Mouse (Mus musculus) small intestine, adult 2 months (tissue): ENCODE data around the gene Cdh13. TPM values are rescaled to one million over a fixed set of nuclear protein-coding genes. Genes with fewer than 3 reads are reported as not detected.

Experiments
- H3K27ac ChIP-seq: fragments of 200-500 bp; 2 replicates; pipeline ENCODE4 v1.5.1; 2012; ENCODE audit warnings: low read depth, low read length, control low read depth, inconsistent platforms; ENCODE audit not compliant: insufficient read depth
- H3K27me3 ChIP-seq: fragments of 200-500 bp; 2 replicates; pipeline ENCODE4 v1.6.1; 2012; ENCODE audit warnings: mild to moderate bottlenecking, moderate library complexity, low read length, inconsistent platforms; ENCODE audit not compliant: control insufficient read depth, insufficient read depth
- H3K36me3 ChIP-seq: fragments of 200-500 bp; 2 replicates; pipeline ENCODE4 v1.6.1; 2012; ENCODE audit warnings: mild to moderate bottlenecking, low read length, control low read depth, inconsistent platforms; ENCODE audit not compliant: control insufficient read depth, insufficient read depth
- H3K4me1 ChIP-seq: fragments of 200-500 bp; 2 replicates; pipeline ENCODE4 v1.6.1; 2012; ENCODE audit warnings: low read length, inconsistent platforms, mixed read lengths; ENCODE audit not compliant: control insufficient read depth, insufficient read depth, insufficient read length
- H3K4me3 ChIP-seq: fragments of 200-500 bp; 2 replicates; pipeline ENCODE4 v1.5.1; 2012; ENCODE audit warnings: low read depth, mild to moderate bottlenecking, control low read depth, inconsistent platforms, low read length, moderate library complexity
- CTCF ChIP-seq: fragments of 200-500 bp; IDR thresholded peaks from 2 replicates; pipeline ENCODE4 v1.5.1; 2012; ENCODE audit warnings: low read depth, mild to moderate bottlenecking, control low read depth, inconsistent platforms, low read length, moderate library complexity, mixed read lengths; ENCODE audit not compliant: insufficient replicate concordance, insufficient read length; ENCODE audit errors: extremely low read depth
- POLR2A ChIP-seq: fragments of 200-500 bp; IDR thresholded peaks from 2 replicates; pipeline ENCODE4 v1.6.1; 2012; ENCODE audit warnings: low read depth, mild to moderate bottlenecking, control low read depth, inconsistent platforms, low read length, moderate library complexity
- WGBS: fragments of 180-500 bp; shearing (Covaris S2); methylation state at CpG from one replicate; pipeline ENCODE4 v1.1.7; 2018; 5-methylcytosine and 5-hydroxymethylcytosine counted together
- polyA plus RNA-seq: library from polyadenylated mRNA; depleted of rRNA; stranded (reverse); fragments of >200 nt; gene quantifications from 2 replicates; pipeline ENCODE4 v1.2.3, GENCODE M21; 2012

The Cdh13 gene
- polyA plus RNA-seq, 1 experiment = 4.6 TPM

- no peak for TF ChIP-seq CTCF
- TF ChIP-seq POLR2A = no peak
- Histone ChIP-seq H3K27me3 (no peaks in the 10 kb centered on the region), H3K4me1 (no peaks in the 10 kb centered on the region), H3K27ac (no peak overlapping the region), H3K4me3 (no peak overlapping the region), H3K36me3 (no peaks in the 10 kb centered on the region)
- 65% methylated on average over 9 of the region's 9 CpGs for WGBS
Observed at GRCm38 (mm10) chr8:118679347-118679746, 395.8 kb downstream of the Cdh13 start.

GRCm38 (mm10) chr8:118683386-118683785 is 399.9 kb downstream of the Cdh13 start:
- TF ChIP-seq CTCF = no peak
- TF ChIP-seq POLR2A = no peak

DNA sequence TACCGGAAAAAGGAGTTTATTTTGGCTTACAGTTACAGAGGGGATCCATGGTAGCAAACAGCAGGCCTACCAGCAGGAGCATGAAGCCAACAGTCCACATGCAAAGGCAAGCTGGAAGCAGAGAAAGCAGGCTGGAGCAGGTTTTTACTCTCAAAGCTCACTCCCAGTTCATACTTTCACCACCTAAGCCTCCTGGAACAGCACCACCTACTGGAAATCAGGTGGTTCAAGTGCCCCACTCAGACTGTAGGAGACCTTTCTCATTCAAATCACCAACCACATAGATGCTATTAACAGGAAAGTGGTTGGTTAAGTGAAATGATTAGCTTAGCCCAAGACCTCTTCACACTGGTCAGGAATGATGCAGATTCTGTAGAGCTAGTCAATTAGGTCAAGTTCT is 402.3 kb downstream of the Cdh13 start:
- TF ChIP-seq POLR2A (no peak), CTCF (no peak)
- Histone ChIP-seq H3K4me3 (no peak overlapping the region), H3K4me1 (no peaks in the 10 kb centered on the region), H3K27ac (no peak overlapping the region), H3K27me3 (no peaks in the 10 kb centered on the region), H3K36me3 (no peaks in the 10 kb centered on the region)
- 91% methylated on average over 1 of the region's 1 CpGs for WGBS

More at GRCm38 (mm10) chr8:118683386-118683785, 399.9 kb downstream of the Cdh13 start:
- H3K36me3 ChIP-seq = no peaks in the 10 kb centered on the region
- 65% methylated on average over 3 of the region's 3 CpGs for WGBS
- no peak overlapping the region for H3K4me3 ChIP-seq
- no peaks in the 10 kb centered on the region for H3K27me3 ChIP-seq
- H3K27ac ChIP-seq = no peak overlapping the region
- H3K4me1 ChIP-seq = no peaks in the 10 kb centered on the region

DNA sequence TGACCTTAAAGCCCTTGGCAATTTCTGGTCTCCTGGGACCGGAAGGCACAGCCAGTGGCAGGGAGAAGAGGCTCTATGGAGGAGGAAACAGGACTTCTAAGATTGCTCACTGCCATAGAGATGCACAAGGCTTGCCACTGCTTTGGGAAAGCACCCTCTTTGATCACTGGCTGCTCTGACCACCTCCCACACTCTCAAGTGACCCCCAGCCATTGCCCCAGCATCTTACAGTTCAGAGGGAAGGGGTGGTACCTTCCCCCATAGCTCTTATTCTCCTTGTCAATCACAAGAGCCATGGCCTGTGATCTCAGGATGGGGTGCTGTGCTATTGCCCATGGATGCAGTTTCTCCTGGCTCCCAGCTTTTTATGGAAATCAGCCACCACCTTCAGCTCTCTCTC is 406.3 kb downstream of the Cdh13 start:
- no peak overlapping the region for H3K27ac ChIP-seq
- no peaks in the 10 kb centered on the region for H3K4me1 ChIP-seq
- no peak for TF ChIP-seq POLR2A
- no peak for TF ChIP-seq CTCF
- WGBS = 78% methylated on average over 1 of the region's 1 CpGs
- no peaks in the 10 kb centered on the region for H3K27me3 ChIP-seq
- no peak overlapping the region for H3K4me3 ChIP-seq
- H3K36me3 ChIP-seq = no peaks in the 10 kb centered on the region

DNA sequence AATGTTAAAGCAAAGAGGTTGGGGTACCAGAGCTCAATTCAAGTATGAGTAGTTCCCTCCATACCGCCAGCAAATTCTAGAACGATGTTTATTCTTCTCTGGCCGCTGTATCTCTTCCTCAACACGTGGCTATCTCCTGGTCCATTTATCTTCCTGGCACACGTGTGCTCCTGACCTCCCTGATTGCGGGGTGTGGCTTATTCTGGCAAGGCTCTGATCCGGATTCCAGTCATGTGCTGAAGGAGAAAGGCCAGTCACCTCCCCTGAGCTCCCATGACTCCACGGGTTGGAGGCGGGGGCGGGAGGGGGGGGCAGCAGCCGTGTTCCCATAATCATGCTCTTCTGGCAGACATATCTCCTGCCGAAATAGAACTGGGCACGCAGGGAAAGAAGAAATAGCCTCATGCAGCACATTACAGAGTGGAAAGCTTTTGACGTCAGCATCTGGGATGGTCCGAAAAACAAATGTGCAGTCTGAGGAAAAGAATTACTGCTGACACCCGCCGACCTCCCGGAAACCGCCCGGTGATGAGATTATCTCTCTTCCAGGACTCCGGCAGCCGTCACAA is 417.9 kb downstream of the Cdh13 start:
- Histone ChIP-seq H3K27me3 (no peaks in the 10 kb centered on the region), H3K4me3 (no peak overlapping the region), H3K36me3 (no peaks in the 10 kb centered on the region), H3K4me1 (no peaks in the 10 kb centered on the region), H3K27ac (no peak overlapping the region)
- WGBS = 54% methylated on average over 22 of the region's 22 CpGs
- TF ChIP-seq POLR2A = no peak
- no peak for TF ChIP-seq CTCF

DNA sequence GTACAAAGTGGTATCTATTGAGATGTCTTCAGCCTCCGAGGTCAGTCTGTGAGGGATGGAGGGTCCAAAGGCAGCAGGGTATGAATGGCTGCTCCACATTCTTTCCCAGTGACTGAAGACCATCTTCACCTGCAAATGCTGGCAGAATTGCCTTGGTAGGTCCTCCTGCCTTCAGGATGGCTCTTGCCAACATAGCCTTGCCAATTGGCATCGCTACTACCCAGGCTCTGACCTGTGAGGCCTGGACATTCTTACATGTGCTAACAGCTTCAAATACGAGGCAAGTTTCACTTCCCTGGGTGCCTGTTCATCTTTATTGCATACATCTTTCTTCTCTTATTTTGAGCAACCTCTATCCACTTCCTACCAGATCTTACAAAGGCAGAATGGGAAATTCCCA is 425.8 kb downstream of the Cdh13 start:
- Histone ChIP-seq H3K36me3 (no peaks in the 10 kb centered on the region), H3K27me3 (no peaks in the 10 kb centered on the region), H3K4me1 (no peaks in the 10 kb centered on the region), H3K4me3 (no peak overlapping the region), H3K27ac (no peak overlapping the region)
- WGBS = 81% methylated on average over 3 of the region's 3 CpGs
- TF ChIP-seq POLR2A (no peak), CTCF (no peak)

GRCm38 (mm10) chr8:118711631-118712030 is 428.1 kb downstream of the Cdh13 start:
- Histone ChIP-seq H3K27ac (no peak overlapping the region), H3K36me3 (no peaks in the 10 kb centered on the region), H3K4me3 (no peak overlapping the region), H3K27me3 (no peaks in the 10 kb centered on the region), H3K4me1 (no peaks in the 10 kb centered on the region)
- 89% methylated on average over 3 of the region's 3 CpGs for WGBS
- no peak for TF ChIP-seq CTCF
- no peak for TF ChIP-seq POLR2A
